Mouse (Mus musculus): ENCODE measurements around the gene Tcaf3. TPM values are rescaled to one million over a fixed set of nuclear protein-coding genes. Genes with fewer than 3 reads are reported as not detected.

The Tcaf3 gene
- polyA plus RNA-seq (2014; fragmentation: Illumina TruSeq; extraction: RNeasy Lipid Tissue Mini Kit (QIAGEN cat#74804); ENCODE audit: low read depth, low replicate concordance) = not detected

DNA sequence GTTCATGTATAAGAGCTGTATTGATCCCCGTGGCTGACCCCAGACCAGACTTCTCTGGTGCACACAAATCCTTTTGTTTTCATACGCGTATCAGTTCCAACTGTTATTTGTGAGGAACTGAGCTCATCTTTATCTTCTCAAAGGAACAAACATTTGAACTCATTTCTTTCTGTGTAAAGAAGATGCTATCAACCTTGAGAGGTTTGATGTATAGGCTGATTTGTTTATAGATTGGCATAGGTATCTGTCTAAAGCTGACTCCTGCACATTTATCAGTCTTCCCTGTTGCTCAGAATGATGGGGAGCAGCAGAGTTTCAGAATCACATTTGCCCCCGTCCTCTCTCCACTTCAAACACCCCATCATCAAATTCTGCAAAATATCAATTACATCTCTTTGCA, at the start of gene Tcaf3:
Gene Tcaf3, minus strand, starts transcription at position 101 of the 400 bp plus-strand sequence.

DNA sequence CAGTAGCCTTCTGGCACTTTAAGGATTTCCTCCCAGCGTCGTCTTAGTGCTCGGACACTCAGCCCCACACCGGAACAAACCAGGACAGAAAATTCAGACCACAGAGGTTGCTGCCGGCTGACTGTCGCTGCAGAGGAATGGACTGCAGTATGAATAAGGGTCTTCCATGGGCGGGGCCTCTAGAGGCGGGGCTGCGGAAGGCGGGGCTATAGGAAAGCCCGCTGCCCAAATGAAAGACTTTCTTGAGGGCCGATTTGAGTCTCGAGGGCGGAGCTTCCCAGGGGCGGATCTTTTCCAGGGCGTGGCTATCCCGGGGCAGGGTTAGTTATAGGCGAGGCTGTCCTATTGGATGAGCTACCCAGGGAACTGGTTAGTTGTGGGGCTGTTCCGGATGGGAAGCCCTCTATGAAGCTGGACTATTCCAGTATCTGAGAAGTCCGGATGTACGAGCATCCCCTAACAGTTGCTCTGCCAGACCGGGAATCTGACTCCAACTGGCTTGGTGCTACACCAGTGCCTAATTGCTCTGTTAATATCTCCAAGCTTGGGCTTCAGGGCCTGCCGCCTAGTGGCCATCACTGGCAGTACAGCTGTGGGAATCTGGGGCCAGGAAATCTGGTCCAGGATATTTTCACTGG, 47.5 kb upstream of the Tcaf3 start, which contains the start of gene Tcaf2:
Gene Tcaf2, minus strand, starts transcription at position 343 of the 638 bp plus-strand sequence.

DNA sequence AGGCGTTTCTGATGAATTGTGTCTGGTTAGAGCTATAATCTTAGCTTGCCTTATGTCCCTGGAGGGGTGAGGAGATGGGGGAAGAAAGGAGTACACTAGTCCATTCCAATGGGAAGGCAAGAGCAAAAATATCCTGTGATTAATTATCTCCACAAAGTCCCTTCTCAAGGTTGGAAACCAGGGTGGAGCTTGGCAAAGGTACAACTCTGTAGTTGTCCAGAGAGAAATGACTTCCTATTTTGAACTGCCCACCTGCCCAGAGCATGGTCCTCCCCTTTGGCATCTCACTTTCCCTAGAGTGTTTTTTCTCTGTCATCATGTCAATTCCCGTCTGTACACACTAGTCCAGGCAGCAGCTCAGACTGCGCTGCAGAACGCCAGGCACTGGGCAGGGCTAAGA, 50.0 kb downstream of the Tcaf3 start, which contains the start of gene Olfr455:
Gene Olfr455, minus strand, starts transcription at position 127 of the 400 bp plus-strand sequence.

Other genes with a start within 250 kb of the Tcaf3 start
- 59.6 TPM for gene Zyx, start 248.1 kb downstream of the Tcaf3 start, polyA plus RNA-seq (2014; fragmentation: Illumina TruSeq; extraction: RNeasy Lipid Tissue Mini Kit (QIAGEN cat#74804); ENCODE audit: low read depth, low replicate concordance)
- gene Epha1, start 224.4 kb downstream of the Tcaf3 start, polyA plus RNA-seq (2014; fragmentation: Illumina TruSeq; extraction: RNeasy Lipid Tissue Mini Kit (QIAGEN cat#74804); ENCODE audit: low read depth, low replicate concordance) = 0.39 TPM
- not detected for gene Tas2r143, start 197.5 kb downstream of the Tcaf3 start, polyA plus RNA-seq (2014; fragmentation: Illumina TruSeq; extraction: RNeasy Lipid Tissue Mini Kit (QIAGEN cat#74804); ENCODE audit: low read depth, low replicate concordance)
- not detected for gene Tas2r135, start 192.3 kb downstream of the Tcaf3 start, polyA plus RNA-seq (2014; fragmentation: Illumina TruSeq; extraction: RNeasy Lipid Tissue Mini Kit (QIAGEN cat#74804); ENCODE audit: low read depth, low replicate concordance)
- not detected for gene Tas2r126, start 163.2 kb downstream of the Tcaf3 start, polyA plus RNA-seq (2014; fragmentation: Illumina TruSeq; extraction: RNeasy Lipid Tissue Mini Kit (QIAGEN cat#74804); ENCODE audit: low read depth, low replicate concordance)
- not detected for gene Olfr458, start 132.5 kb downstream of the Tcaf3 start, polyA plus RNA-seq (2014; fragmentation: Illumina TruSeq; extraction: RNeasy Lipid Tissue Mini Kit (QIAGEN cat#74804); ENCODE audit: low read depth, low replicate concordance)
- gene Olfr457, start 121.4 kb downstream of the Tcaf3 start, polyA plus RNA-seq (2014; fragmentation: Illumina TruSeq; extraction: RNeasy Lipid Tissue Mini Kit (QIAGEN cat#74804); ENCODE audit: low read depth, low replicate concordance) = not detected
- gene Olfr456, start 110.5 kb downstream of the Tcaf3 start, polyA plus RNA-seq (2014; fragmentation: Illumina TruSeq; extraction: RNeasy Lipid Tissue Mini Kit (QIAGEN cat#74804); ENCODE audit: low read depth, low replicate concordance) = not detected
- not detected for gene Olfr455, start 50.1 kb downstream of the Tcaf3 start, polyA plus RNA-seq (2014; fragmentation: Illumina TruSeq; extraction: RNeasy Lipid Tissue Mini Kit (QIAGEN cat#74804); ENCODE audit: low read depth, low replicate concordance)
- gene Tcaf2, start 47.6 kb upstream of the Tcaf3 start, polyA plus RNA-seq (2014; fragmentation: Illumina TruSeq; extraction: RNeasy Lipid Tissue Mini Kit (QIAGEN cat#74804); ENCODE audit: low read depth, low replicate concordance) = 2.6 TPM
- 10.7 TPM for gene Tcaf1, start 112.4 kb upstream of the Tcaf3 start, polyA plus RNA-seq (2014; fragmentation: Illumina TruSeq; extraction: RNeasy Lipid Tissue Mini Kit (QIAGEN cat#74804); ENCODE audit: low read depth, low replicate concordance)
- not detected for gene Olfr453, start 141.7 kb upstream of the Tcaf3 start, polyA plus RNA-seq (2014; fragmentation: Illumina TruSeq; extraction: RNeasy Lipid Tissue Mini Kit (QIAGEN cat#74804); ENCODE audit: low read depth, low replicate concordance)
- not detected for gene Olfr38, start 158.7 kb upstream of the Tcaf3 start, polyA plus RNA-seq (2014; fragmentation: Illumina TruSeq; extraction: RNeasy Lipid Tissue Mini Kit (QIAGEN cat#74804); ENCODE audit: low read depth, low replicate concordance)
- gene Olfr452, start 187.4 kb upstream of the Tcaf3 start, polyA plus RNA-seq (2014; fragmentation: Illumina TruSeq; extraction: RNeasy Lipid Tissue Mini Kit (QIAGEN cat#74804); ENCODE audit: low read depth, low replicate concordance) = not detected
- gene Olfr450, start 214.2 kb upstream of the Tcaf3 start, polyA plus RNA-seq (2014; fragmentation: Illumina TruSeq; extraction: RNeasy Lipid Tissue Mini Kit (QIAGEN cat#74804); ENCODE audit: low read depth, low replicate concordance) = not detected
- gene Olfr449, start 236.7 kb upstream of the Tcaf3 start, polyA plus RNA-seq (2014; fragmentation: Illumina TruSeq; extraction: RNeasy Lipid Tissue Mini Kit (QIAGEN cat#74804); ENCODE audit: low read depth, low replicate concordance) = not detected

Data from heart, adult 10 weeks (tissue).